Mouse (Mus musculus) fat pad, adult 2 months (tissue): Measurements from ENCODE around the gene Slc22a13.
"Not testable (repeated sequence)": the region's sequence is repeated elsewhere in the genome, so short reads cannot be mapped to it uniquely, and the experiment has no call there.

ENCODE experiments used
- DNase-seq: peaks from one replicate; pipeline ENCODE4 v3.0.0-alpha.2; 2011; ENCODE audit warnings: low read depth, low spot score; ENCODE audit errors: extremely low read depth

The Slc22a13 gene

GRCm38 (mm10) chr9:119208998-119209397, at the start of gene Slc22a13:
Slc22a13 (minus strand) TSS chr9:119209098.
- DNase-seq, result no peak

DNA sequence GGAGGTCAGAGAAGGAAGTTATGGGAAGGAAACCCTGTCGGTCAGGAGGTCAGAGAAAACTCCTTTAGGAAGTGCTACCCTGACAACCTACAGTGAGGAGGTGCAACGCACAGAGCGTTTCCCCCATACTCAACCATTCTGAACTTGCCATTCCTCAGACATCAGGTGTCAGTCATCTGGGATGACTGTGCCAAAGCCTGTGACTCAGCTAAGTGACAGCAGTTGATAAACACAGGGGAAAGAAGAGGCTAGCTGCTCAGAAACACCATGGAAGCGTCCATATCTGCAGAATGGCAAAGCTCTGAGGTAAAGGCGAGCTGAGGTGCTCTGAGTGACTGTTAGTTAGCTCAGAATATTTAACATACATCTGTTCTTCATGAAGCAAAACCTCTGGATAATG, 49.2 kb upstream of the Slc22a13 start:
- DNase-seq, result no peak

GRCm38 (mm10) chr9:119256161-119256560, 47.3 kb upstream of the Slc22a13 start:
- DNase-seq, result no peak

DNA sequence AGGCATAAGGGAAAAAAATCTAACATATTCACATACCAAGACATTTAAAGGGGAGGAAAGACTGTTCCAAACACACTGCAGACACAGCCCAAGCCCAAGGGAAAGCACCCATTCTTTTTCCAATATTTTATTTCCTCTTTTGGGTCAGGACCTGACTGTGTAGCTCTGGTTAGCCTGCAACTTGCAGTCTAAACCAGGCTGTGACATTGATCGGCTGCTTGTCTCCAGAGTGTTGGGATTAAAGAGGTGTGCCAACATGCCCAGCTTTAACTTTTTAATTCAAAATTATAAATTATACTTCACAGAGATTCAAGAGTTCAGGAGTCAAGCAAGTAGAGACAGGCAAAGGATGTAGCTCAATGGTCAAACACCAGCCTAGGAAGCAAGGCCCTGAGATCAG, 46.2 kb upstream of the Slc22a13 start:
- no peak for DNase-seq

DNA sequence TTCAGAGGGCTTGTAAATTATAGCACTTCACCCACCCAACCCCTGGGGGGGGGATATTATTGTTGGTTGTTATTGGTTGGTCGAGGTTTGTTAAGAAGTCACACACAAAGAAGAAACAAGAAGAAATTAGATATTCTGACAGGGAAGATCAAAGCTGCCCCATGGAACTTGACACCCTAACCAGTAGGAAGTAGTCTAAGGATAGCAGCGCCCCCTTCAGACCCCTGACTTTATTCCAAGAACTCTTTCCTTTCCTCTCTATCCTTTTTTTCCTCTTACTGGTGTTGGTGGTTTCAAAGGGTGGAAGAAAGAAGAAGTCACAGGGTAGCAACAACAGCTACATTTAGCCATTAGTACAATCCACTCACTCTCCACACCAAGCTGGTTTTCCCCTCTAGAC, 45.3 kb upstream of the Slc22a13 start:
- DNase-seq, result no peak

DNA sequence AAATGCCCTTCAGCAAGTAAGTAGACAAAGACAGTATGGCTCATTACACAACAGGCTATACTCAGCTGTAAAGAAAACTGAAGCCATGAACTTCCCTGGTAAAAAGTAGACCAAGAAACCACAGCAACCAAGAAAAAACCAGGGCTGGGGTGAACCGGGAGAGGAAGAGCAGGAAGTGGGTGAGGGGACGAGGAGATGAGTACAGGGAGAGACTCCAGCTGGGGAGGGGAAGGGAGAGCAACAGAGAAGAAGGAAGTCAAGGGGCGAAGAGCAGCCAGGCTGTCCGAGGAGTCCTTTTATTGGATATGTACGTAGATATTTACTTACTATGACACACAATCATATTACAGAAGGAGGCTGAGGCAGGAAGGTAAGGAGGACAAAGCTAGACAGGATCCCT, 39.1 kb upstream of the Slc22a13 start:
- no peak for DNase-seq

GRCm38 (mm10) chr9:119246826-119247225, 37.9 kb upstream of the Slc22a13 start:
- DNase-seq, result peak; percentile 14

GRCm38 (mm10) chr9:119243981-119244380, 35.1 kb upstream of the Slc22a13 start:
- no peak for DNase-seq

- no peak for DNase-seq
Observed at GRCm38 (mm10) chr9:119241169-119241865, 32.4 kb upstream of the Slc22a13 start.

- no peak for DNase-seq
Observed at GRCm38 (mm10) chr9:119240286-119240997, 31.5 kb upstream of the Slc22a13 start.

DNA sequence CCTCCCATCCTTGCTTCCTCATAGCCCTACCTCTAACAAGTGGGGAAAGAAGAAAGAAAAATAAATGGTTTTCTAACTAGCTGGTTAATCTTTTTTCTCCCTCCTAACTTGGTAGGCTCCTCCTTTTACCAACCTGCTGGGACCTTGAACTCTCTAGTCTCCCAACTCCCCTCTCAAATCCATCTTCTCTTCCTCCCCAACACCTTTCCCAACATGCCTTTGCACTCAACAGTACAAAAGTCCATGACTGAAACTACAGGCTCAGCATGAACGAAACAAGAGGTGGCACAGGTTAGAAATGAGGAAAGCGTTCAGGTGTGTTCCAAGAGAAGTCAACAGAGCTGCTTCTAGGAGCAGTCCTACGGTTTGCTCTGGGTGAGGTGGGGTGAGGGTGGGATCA, 30.4 kb upstream of the Slc22a13 start:
- no peak for DNase-seq

- DNase-seq, result no peak
Observed at GRCm38 (mm10) chr9:119238796-119239195, 29.9 kb upstream of the Slc22a13 start.

DNA sequence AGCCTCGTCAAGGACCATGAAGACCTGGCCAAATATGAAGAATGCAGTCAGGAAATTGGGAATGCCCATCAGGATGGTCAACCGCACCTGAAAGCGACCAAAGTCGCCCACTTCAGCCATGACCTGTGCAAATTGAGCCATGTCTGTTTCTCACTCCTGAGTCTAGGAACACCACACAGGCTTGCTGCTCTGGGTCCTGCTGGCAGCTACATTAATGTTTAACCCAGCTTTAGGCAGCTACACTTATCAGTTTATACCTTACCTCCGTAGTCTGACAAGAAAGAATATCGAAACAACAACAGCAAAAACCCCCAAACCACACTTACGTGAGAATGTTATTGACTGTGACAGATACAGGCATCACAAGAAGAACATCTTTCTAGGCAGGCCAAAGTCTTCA, 22.7 kb upstream of the Slc22a13 start:
- DNase-seq, result no peak

GRCm38 (mm10) chr9:119230829-119231228, 21.9 kb upstream of the Slc22a13 start:
- no peak for DNase-seq

DNA sequence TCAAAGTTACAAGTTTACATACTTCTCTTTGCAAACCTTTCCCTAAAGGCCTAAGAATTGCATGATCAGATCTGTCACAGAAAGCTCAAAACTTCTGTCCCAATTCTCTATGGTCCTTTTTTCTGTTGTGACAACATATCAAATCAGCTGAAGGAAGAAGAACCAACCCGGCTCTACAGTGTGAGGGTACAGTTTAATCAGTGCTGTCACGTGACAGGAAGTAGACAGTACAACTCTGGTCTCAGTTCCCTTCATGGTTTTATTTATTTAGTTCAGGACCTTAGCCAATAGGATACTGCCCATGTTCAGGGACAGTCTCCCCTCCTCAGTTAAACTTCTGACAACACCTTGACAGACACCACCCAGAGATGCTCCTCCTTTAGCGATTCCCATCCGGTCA, 11.4 kb upstream of the Slc22a13 start:
- DNase-seq, result no peak

GRCm38 (mm10) chr9:119219667-119220066, 10.8 kb upstream of the Slc22a13 start:
- no peak for DNase-seq

- not testable (repeated sequence) for DNase-seq
Observed at GRCm38 (mm10) chr9:119215341-119215740, 6.4 kb upstream of the Slc22a13 start.

- no peak for DNase-seq
Observed at GRCm38 (mm10) chr9:119214601-119215000, 5.7 kb upstream of the Slc22a13 start.

GRCm38 (mm10) chr9:119212996-119213395, 4.1 kb upstream of the Slc22a13 start:
- DNase-seq, result no peak

- DNase-seq, result no peak
Observed at GRCm38 (mm10) chr9:119207113-119207512, 1.8 kb downstream of the Slc22a13 start.

DNA sequence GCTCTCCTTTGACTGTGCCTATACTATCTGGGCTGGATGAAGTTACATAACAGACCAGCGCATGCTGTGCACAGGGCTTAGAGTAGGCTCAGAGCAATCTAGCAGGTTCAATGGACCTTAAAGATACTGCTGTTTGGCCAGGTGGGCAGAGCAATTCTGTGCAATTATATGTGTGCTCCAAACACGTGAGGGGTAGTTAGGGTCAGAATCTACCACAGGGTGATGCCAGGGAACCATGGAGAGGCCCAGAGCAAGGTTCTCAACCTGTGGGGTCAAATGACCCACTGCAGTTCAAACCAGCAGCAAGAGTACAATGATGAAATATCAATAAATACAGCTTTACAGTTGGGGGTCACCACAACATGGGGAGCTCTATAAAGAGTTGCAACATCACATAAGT, 2.2 kb downstream of the Slc22a13 start:
- no peak for DNase-seq

- no peak for DNase-seq
Observed at GRCm38 (mm10) chr9:119205756-119206155, 3.1 kb downstream of the Slc22a13 start.

DNA sequence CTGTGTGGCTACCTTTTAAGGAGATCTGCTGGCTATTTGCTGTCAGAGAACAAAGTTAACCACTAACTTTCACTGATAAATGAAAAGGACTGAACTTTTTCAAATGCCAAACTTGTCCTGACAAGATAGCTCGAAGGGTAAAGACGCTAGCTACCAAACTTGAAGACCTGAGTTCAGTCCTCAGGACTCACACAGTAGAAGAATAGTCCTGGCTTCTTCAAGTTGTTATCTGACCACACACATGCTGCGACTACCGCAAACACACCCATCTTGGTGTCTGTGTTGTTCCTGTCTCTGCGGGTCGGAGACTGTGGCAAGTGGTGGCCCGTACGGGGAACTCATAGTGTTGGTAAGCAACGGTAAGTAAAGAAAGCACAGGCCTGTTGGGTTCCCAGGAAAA, 5.3 kb downstream of the Slc22a13 start:
- no peak for DNase-seq
